Mouse (Mus musculus) gonadal fat pad, adult 2 months (tissue): ENCODE data around the gene Zfp51. TPM values are rescaled to one million over a fixed set of nuclear protein-coding genes. Genes with fewer than 3 reads are reported as not detected.
A peak's percentile ranks its signal among the peaks of the same experiment; 100 is the strongest.
"Not testable (repeated sequence)": the region's sequence is repeated elsewhere in the genome, so short reads cannot be mapped to it uniquely, and the experiment has no call there.

ENCODE experiments used
- DNase-seq: peaks from one replicate; pipeline ENCODE4 v3.0.0-alpha.2; 2012; ENCODE audit warnings: low read depth
- polyA plus RNA-seq: library from polyadenylated mRNA; depleted of rRNA; stranded (reverse); fragments of >200 nt; gene quantifications from 2 replicates; pipeline ENCODE4 v1.2.3, GENCODE M21; 2012; rRNA removed

Gene Zfp51
- 1.2 and 1.6 TPM in 2 replicates for polyA plus RNA-seq

GRCm38 (mm10) chr17:21450138-21450704, at the start of gene Zfp51:
Zfp51 (plus strand) TSS chr17:21450374.
- DNase-seq: peak; percentile 94

GRCm38 (mm10) chr17:21422664-21423599, 27.2 kb upstream of the Zfp51 start, which contains the start of gene Zfp54:
Zfp54 (plus strand) TSS chr17:21423227.
- peak; percentile 54 for DNase-seq

DNA sequence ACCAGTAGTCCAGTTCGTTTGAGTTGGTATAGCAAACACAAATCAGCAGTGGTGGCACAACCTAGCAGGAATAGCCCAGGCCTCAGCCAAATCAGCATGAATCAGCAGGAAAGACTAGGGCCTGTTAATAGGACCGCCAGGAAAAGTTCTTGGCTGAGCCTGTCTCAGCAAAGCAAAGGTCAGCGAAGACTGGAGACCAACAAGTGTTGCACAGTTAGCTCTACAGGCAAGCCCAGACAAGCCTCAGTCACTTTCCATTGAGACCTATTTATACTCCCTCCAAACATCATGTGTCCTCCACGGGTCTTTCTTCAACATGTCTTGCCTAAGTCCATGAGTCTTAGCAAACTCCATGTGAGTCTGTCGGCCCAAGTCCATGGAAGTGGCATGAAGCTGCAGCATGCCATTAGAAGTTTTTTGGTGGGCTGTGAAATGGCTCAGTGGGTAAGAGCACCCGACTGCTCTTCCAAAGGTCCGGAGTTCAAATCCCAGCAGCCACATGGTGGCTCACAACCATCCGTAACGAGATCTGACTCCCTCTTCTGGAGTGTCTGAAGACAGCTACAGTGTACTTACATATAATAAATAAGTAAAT, 11.3 kb upstream of the Zfp51 start:
- not testable (repeated sequence) for DNase-seq

- DNase-seq: no peak
Measured at GRCm38 (mm10) chr17:21449669-21450068, 505 bp upstream of the Zfp51 start.

DNA sequence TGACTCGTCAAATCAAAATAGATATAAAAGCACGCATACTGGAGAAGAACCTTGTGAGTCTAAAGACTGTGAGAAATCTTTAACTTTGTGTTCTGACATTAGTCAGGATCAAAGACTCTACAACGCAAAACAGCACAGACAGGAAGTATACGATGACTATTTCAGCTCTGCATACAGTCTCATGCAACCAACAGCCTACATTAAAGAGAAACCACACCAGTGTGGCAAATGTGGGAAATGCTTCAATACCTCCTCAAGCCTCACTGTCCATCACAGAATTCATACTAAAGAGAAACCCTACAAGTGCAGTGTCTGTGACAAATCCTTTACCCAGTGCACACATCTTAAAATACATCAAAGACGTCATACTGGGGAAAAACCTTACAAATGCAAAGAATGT, 13.4 kb downstream of the Zfp51 start:
- no peak for DNase-seq

- no peak for DNase-seq
Measured at GRCm38 (mm10) chr17:21472032-21472652, 22.0 kb downstream of the Zfp51 start.

DNA sequence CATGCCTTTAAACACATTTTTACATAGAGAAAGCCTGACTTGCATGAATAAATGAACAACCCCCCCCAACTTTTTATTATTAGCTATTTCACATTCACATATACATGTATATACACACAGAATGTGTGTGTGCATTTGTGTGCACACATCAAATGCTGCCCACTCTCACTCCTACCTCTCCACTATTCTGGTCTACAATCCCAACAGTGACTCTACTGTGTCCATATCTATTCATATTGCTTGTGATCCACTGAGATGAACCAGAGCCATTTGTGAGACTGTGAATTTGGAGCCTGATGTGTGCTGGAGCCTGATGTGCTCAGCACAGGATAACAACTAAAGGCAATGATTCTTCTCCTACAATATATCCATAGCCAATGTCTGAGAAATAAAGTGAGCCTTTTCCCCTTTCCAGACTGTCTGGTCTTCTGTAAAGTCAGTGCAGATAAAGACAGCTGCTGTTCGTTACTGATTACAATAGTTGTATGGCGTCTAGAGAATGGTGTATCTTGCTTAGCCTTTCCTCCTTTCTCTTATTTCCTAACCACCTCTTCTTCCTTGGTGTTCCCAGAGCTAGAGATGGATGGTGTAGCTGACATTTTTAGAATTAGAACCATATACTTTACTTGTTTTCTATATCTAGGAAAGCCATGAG, 22.6 kb downstream of the Zfp51 start:
- DNase-seq: no peak

- no peak for DNase-seq
Measured at GRCm38 (mm10) chr17:21473362-21474190, 23.4 kb downstream of the Zfp51 start.

GRCm38 (mm10) chr17:21474729-21475128, 24.6 kb downstream of the Zfp51 start:
- DNase-seq: not testable (repeated sequence)

DNA sequence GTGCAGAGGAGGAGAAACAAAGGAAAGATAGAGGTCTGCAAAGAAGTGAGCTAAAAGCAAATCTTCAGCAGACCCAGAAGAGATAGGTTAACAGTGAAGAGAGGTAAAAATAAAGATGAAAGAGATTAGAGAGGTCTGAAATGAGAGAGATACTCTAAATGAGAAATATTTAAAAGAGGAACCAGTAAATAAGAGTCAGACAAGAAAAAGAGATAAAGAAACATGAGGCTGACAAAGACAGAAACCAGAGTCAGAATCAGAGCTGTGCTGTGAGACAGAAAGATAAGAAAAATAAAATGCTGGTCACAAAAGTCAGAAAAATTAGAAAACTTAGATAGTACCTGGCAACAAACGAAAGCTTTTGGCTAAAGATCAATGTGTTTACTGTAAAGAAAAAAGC, 25.1 kb downstream of the Zfp51 start:
- DNase-seq: not testable (repeated sequence)

- DNase-seq: not testable (repeated sequence)
Measured at GRCm38 (mm10) chr17:21476351-21476750, 26.2 kb downstream of the Zfp51 start.

DNA sequence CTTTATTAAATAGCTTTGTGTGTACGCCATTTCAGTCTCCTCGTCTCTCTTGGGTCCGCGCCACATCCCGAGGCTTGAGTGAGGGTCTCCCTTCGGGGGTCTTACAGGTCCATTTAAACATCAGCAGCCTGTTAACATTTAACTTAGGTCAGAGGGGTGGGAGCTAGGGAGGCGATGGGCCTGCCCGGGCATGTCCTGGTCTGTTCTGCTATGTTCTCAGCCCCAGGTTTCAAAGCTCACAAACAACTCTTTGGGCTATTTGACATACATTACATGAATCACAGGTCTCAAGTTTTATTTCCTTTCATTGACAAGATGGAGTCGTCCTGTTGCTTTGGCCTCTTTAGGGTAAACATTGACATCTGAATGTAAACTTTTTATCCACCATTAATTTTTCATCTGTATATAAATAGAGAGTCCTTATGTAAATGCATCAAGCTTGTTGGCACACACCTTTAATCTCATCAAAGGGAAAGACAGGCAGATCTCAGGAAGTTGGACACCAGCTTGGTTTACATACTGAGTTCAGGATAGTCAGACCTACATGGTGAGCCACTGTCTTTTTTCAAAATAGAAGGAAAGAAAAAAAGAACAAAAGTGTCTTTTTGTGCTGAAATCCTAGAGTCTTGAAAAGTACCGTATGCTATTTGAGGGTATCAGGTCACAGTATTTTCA, 28.1 kb downstream of the Zfp51 start:
- not testable (repeated sequence) for DNase-seq

DNA sequence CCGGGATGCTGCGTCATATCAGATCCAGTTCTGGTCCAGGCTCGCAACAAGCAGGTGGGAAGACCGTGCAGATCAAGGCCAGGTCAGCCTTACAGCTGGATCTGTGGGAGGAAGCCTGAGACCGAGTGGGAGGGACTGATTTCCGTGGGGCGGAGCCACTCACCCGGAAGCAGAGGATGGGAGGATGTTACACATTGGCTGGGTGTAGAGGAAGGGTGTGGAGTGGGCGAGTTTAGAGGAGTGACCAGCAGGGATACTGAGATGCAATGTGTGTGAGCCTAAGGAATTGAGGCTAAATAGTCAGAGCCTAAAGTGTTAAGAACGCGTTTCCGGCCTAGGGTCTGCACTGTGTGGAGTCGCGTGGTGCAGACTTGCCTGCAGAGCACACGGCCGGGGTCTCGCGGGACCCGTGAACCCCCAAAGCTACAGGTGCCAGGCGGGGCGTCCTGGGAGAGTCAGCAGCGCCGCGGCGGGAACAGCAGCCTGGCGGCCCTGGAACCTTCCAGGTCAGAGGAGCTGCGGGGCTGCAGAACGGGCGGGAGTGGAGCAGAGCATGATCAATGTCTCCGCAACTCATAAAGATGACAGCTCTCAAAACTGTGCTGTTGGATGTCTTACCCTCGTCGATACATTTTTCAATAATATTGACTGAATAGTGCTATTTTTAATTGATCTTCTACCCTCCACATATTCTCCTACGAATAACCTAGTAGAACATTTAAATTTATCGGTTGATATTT, 38.8 kb downstream of the Zfp51 start, which contains the start of gene Zfp53:
Zfp53 (plus strand) TSS at position 239 of the 740 bp plus-strand sequence.
- peak; percentile 64 for DNase-seq

GRCm38 (mm10) chr17:21489500-21490001, 39.4 kb downstream of the Zfp51 start:
- DNase-seq: no peak

DNA sequence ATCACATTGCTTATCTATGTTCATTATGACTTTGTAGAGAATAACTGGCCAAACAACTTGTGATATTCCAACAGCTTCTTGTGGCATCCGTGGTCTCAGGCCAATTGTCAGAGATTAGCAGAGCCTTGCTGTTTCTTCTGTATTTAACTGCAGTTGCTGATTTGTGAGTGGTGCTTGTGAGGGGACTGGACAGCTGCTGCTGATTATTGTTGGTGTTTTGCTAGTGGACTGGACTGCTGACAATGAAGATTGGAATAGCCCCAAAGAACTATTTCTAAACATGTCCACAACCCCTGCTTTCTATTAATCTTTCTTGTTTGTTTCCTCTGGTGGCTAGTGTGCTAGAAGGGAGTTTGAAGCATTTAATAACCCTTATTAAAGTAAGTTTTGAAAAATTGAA, 51.2 kb downstream of the Zfp51 start:
- DNase-seq: no peak

GRCm38 (mm10) chr17:21504524-21504923, 54.4 kb downstream of the Zfp51 start:
- DNase-seq: no peak

DNA sequence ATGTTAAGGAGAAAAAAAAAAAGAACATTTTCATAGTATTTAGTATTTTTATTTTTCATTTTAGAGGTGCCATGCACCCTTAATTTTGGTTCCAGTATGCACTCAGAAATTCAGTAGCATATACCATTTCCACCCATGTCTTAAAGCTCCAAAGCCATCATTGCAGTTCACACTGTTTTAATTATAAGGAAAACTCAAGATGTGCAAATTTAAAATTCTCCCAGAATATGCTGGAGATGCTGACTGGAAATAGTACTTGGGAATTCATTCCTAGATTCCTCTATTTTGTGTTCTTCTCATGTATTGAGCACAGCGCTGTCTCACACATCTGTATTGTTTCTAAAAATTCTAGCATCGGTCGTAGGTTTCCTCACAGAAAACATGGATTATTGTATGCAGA, 56.1 kb downstream of the Zfp51 start:
- DNase-seq: no peak

- DNase-seq: no peak
Measured at GRCm38 (mm10) chr17:21509756-21510155, 59.6 kb downstream of the Zfp51 start.
